Mouse (Mus musculus) liver, adult 2 months (tissue): ENCODE data around the gene Grin2d. TPM values are rescaled to one million over a fixed set of nuclear protein-coding genes. Genes with fewer than 3 reads are reported as not detected.

Experiments
- DNase-seq: peaks from one replicate; pipeline ENCODE4 v3.0.0-alpha.2; 2011; ENCODE audit warnings: low read depth, low spot score; ENCODE audit errors: extremely low read depth
- H3K27ac ChIP-seq: fragments of 200-500 bp; replicated peaks from 2 replicates; pipeline ENCODE4 v1.5.1; 2012; ENCODE audit warnings: low read depth, mild to moderate bottlenecking, control low read depth, inconsistent platforms, low read length; ENCODE audit not compliant: insufficient read depth
- H3K27me3 ChIP-seq: fragments of 200-500 bp; 2 replicates; pipeline ENCODE4 v1.6.1; 2012; ENCODE audit warnings: mild to moderate bottlenecking, moderate library complexity, low read length, inconsistent platforms; ENCODE audit not compliant: control insufficient read depth, insufficient read depth
- H3K36me3 ChIP-seq: fragments of 200-500 bp; 2 replicates; pipeline ENCODE4 v1.6.1; 2012; ENCODE audit warnings: low read length, inconsistent platforms; ENCODE audit not compliant: control insufficient read depth, insufficient read depth
- H3K4me1 ChIP-seq: fragments of 200-500 bp; 2 replicates; pipeline ENCODE4 v1.6.1; 2011; ENCODE audit warnings: low read length; ENCODE audit not compliant: control insufficient read depth, insufficient read depth
- H3K4me3 ChIP-seq: fragments of 200-500 bp; 2 replicates; pipeline ENCODE4 v1.5.1; 2011; ENCODE audit warnings: low read depth, mild to moderate bottlenecking, control low read depth, low read length, moderate library complexity; ENCODE audit not compliant: insufficient read depth
- H3K79me2 ChIP-seq: fragments of 200-500 bp; 2 replicates; pipeline ENCODE4 v1.6.1; 2012; ENCODE audit warnings: inconsistent platforms, mild to moderate bottlenecking, low read length, moderate library complexity; ENCODE audit not compliant: control insufficient read depth, insufficient read depth
- H3K9ac ChIP-seq: fragments of 200-500 bp; 2 replicates; pipeline ENCODE4 v1.6.1; 2012; ENCODE audit warnings: low read depth, mild to moderate bottlenecking, control low read depth, inconsistent platforms, low read length
- CTCF ChIP-seq: fragments of 200-500 bp; IDR thresholded peaks from 2 replicates; pipeline ENCODE4 v1.5.1; 2011; ENCODE audit warnings: low read depth, low read length, control low read depth
- POLR2A ChIP-seq: fragments of 200-500 bp; IDR thresholded peaks from 2 replicates; pipeline ENCODE4 v1.6.1; 2011; ENCODE audit warnings: low read length, control low read depth; ENCODE audit not compliant: insufficient read depth; ENCODE audit errors: extremely low read depth
- WGBS: fragments of 180-500 bp; shearing (Covaris S2); methylation state at CpG from one replicate; pipeline ENCODE4 v1.1.7; 2018; 5-methylcytosine and 5-hydroxymethylcytosine counted together
- polyA plus RNA-seq: library from polyadenylated mRNA; depleted of rRNA; stranded (reverse); fragments of >200 nt; gene quantifications from 2 replicates; pipeline ENCODE4 v1.2.3, GENCODE M21; 2012
- total RNA-seq: library from RNA; depleted of rRNA; stranded (reverse); fragments of >200 nt; gene quantifications from 2 replicates; pipeline ENCODE4 v1.2.3, GENCODE M21; 2014

Gene Grin2d
- total and polyA plus RNA-seq, 2 experiments: under 0.01 to 0.20 TPM

- Histone ChIP-seq H3K27me3 (peaks cover 11% of the 10 kb centered on the region), H3K4me1 (peaks cover 7% of the 10 kb centered on the region), H3K36me3 (peaks cover 22% of the 10 kb centered on the region), H3K79me2 (peaks cover 20% of the 10 kb centered on the region; the same call in 1 of the 2 replicates), H3K9ac (peak overlapping the region; percentile 87), H3K4me3 (peak overlapping the region; percentile 78), H3K27ac (peak overlapping the region; percentile 86)
- under 1% methylated on average over 27 of the region's 28 CpGs for WGBS
- peak; percentile 71 for DNase-seq
- TF ChIP-seq CTCF (peak; percentile 30), POLR2A (0 out of 2 replicates have a peak, but pooled peaks have one; percentile 38)
Measured at GRCm38 (mm10) chr7:45873061-45873947, 4.9 kb downstream of the Grin2d start.

DNA sequence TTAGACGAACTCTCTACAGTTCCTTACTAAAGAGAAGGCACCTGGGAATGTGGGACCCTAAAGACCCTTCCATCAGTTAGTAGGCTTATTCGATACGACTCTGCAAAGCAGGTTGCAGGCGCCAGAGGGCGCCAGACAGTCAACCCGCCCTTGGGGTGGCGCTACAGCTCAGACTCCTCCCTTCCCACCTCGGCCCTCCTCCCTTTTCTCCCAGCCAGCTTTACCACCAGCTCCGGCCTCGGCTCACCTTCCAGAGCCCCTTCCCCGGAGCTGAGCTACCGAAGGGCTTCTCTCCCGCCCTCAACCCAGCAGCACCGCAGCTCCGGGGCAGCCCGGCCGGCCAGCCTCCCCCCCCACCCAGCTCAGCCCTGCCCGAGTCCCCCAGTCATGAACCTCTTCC lies 5.6 kb downstream of the Grin2d start, which contains the start of gene Kdelr1:
Gene Kdelr1 (plus strand): TSS at position 149 of the 400 bp plus-strand sequence.
- peak within 1 kb of the TSS; percentile 86 for H3K27ac ChIP-seq
- H3K9ac ChIP-seq: peak within 1 kb of the TSS; percentile 87
- H3K36me3 ChIP-seq: peaks cover 19% of the 10 kb centered on the region
- H3K79me2 ChIP-seq: peaks cover 20% of the 10 kb centered on the region; the same call in 1 of the 2 replicates
- WGBS: under 1% methylated on average over 18 of the region's 18 CpGs
- peak within 1 kb of the TSS; percentile 78 for H3K4me3 ChIP-seq
- peak; percentile 67; the same call in 1 of the 2 replicates for TF ChIP-seq POLR2A
- TF ChIP-seq CTCF: peak; percentile 97
- peaks cover 7% of the 10 kb centered on the region for H3K4me1 ChIP-seq
- peaks cover 16% of the 10 kb centered on the region for H3K27me3 ChIP-seq
- DNase-seq: peak; percentile 79

- peaks cover 13% of the 10 kb centered on the region for H3K4me1 ChIP-seq
- no peak for TF ChIP-seq CTCF
- TF ChIP-seq POLR2A: no peak
- H3K27ac ChIP-seq: no peak overlapping the region
- no peak overlapping the region for H3K4me3 ChIP-seq
- peaks cover 17% of the 10 kb centered on the region; the same call in 1 of the 2 replicates for H3K79me2 ChIP-seq
- no peak for DNase-seq
- peaks cover 10% of the 10 kb centered on the region for H3K36me3 ChIP-seq
- WGBS: 9% methylated on average over 30 of the region's 30 CpGs
- no peak overlapping the region for H3K9ac ChIP-seq
- peaks cover 16% of the 10 kb centered on the region for H3K27me3 ChIP-seq
Measured at GRCm38 (mm10) chr7:45870282-45871058, 7.7 kb downstream of the Grin2d start.

GRCm38 (mm10) chr7:45869787-45870186 lies 8.4 kb downstream of the Grin2d start:
- TF ChIP-seq POLR2A: no peak
- no peak for TF ChIP-seq CTCF
- WGBS: 19% methylated on average over 11 of the region's 14 CpGs
- H3K27ac ChIP-seq: no peak overlapping the region
- peaks cover 16% of the 10 kb centered on the region for H3K27me3 ChIP-seq
- no peak for DNase-seq
- no peak overlapping the region for H3K9ac ChIP-seq
- H3K36me3 ChIP-seq: peaks cover 5% of the 10 kb centered on the region; the same call in 1 of the 2 replicates
- H3K79me2 ChIP-seq: peaks cover 13% of the 10 kb centered on the region; the same call in 1 of the 2 replicates
- peaks cover 13% of the 10 kb centered on the region for H3K4me1 ChIP-seq
- no peak overlapping the region for H3K4me3 ChIP-seq

DNA sequence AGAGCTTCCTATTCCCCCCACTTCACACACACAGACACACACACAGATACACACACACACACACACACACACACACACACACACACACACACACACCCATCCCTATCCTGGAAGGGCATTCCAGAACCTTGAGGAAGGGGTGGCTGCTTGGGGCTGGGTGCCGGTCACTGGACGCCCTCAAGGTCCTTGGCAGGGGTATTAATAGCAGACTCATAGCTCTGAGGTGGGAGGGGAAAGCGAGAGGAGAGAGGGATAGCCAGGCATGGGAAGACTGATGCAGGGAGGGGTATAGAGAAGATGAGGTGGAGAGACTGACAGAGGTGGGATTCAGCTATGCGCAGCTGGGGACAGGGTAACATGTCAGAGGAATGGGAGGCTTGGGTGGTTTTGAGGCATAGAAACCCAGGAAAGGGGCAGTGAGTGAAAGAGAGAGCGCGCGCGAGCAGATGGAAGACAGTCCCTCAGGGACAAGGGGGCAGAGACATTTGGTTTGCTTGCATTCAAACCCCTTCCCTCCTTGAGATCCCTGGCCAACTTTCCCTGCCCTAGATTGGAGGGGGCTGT lies 9.0 kb downstream of the Grin2d start:
- WGBS: 53% methylated on average over 8 of the region's 8 CpGs
- no peak overlapping the region for H3K27ac ChIP-seq
- no peak for DNase-seq
- peaks cover 7% of the 10 kb centered on the region; the same call in 1 of the 2 replicates for H3K79me2 ChIP-seq
- no peak overlapping the region for H3K9ac ChIP-seq
- no peak for TF ChIP-seq CTCF
- TF ChIP-seq POLR2A: no peak
- H3K27me3 ChIP-seq: peaks cover 16% of the 10 kb centered on the region
- no peak overlapping the region for H3K4me3 ChIP-seq
- peaks cover 12% of the 10 kb centered on the region for H3K4me1 ChIP-seq
- peaks cover 2% of the 10 kb centered on the region; the same call in 1 of the 2 replicates for H3K36me3 ChIP-seq
